In the genomic region with DNA sequence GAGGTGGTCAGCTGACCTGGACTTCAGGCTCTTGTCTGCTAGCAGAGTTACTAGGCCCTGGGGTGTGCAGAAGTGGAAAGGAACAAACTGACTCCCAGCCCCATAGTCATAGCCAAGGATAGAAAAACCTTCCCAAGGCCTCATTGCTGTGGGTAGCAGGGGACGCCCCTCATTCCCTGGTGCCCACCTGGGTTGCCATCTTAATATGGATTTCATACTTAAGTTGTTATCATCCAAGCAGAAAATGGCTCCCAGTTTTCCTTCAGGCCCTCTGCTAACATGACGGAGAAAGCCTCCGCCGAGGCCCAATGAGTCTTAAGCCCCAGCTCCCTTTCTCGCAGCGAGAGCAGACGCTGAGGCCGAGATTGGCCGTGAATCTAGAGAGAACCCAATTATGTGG, we compare ENCODE assay signal across 21 mouse cellular contexts.
DNase-seq lines count a peak whose midpoint lies in the region; ATAC-seq lines count a peak whose summit lies in the region.
"Had no signal": no experiment of that assay in that cellular context is flagged by ENCODE, and none has a peak within 500 bp of the region (broad histone marks: within the 10 kb centered on the region; RNA-seq: fewer than 3 reads in every experiment).

No protein-coding gene starts in this region.

- peaks cover 20% of the 10 kb centered on the region for H3K4me1 ChIP-seq in embryonic facial prominence, embryonic 14.5 days (ENCODE audit: control insufficient read depth, insufficient read depth, low read length)
- peaks cover 31% of the 10 kb centered on the region for H3K4me1 ChIP-seq in embryonic facial prominence, embryonic 10.5 days
- H3K4me1 ChIP-seq in midbrain, embryonic 11.5 days (ENCODE audit: control insufficient read depth, insufficient read depth, low read length): no peaks in the 10 kb centered on the region
- no peaks in the 10 kb centered on the region for H3K4me1 ChIP-seq in midbrain, embryonic 14.5 days (ENCODE audit: control insufficient read depth, insufficient read depth, low read length)
- H3K4me1 ChIP-seq in embryonic facial prominence, embryonic 15.5 days: peaks cover 16% of the 10 kb centered on the region
- H3K4me1 ChIP-seq: forebrain, embryonic 13.5 days had no signal

- H3K4me3 ChIP-seq in embryonic facial prominence, embryonic 14.5 days (ENCODE audit: low read depth, low read length): no peak overlapping the region
- H3K4me3 ChIP-seq in embryonic facial prominence, embryonic 10.5 days: no peak overlapping the region
- H3K4me3 ChIP-seq in midbrain, embryonic 11.5 days (ENCODE audit: low read depth, low read length): no peak overlapping the region
- no peak overlapping the region for H3K4me3 ChIP-seq in midbrain, embryonic 14.5 days (replicated peaks; ENCODE audit: low read depth, low read length)
- no peak overlapping the region for H3K4me3 ChIP-seq in embryonic facial prominence, embryonic 15.5 days (replicated peaks)
- H3K4me3 ChIP-seq: embryonic facial prominence, embryonic 12.5 days; forebrain, embryonic 13.5 days; forebrain, embryonic 15.5 days had no signal

- no peak overlapping the region for H3K9ac ChIP-seq in embryonic facial prominence, embryonic 14.5 days (ENCODE audit: low read depth, low read length)
- no peak overlapping the region for H3K9ac ChIP-seq in midbrain, embryonic 11.5 days (ENCODE audit: low read length)
- no peak overlapping the region for H3K9ac ChIP-seq in midbrain, embryonic 14.5 days (replicated peaks; ENCODE audit: low read length)
- H3K9ac ChIP-seq in embryonic facial prominence, embryonic 15.5 days: no peak overlapping the region
- H3K9ac ChIP-seq: embryonic facial prominence, embryonic 12.5 days; forebrain, embryonic 13.5 days; forebrain, embryonic 15.5 days; forebrain, postnatal 0 days had no signal

- 0 out of 2 replicates have a peak overlapping the region, but pooled peaks have one; percentile 28 for H3K27ac ChIP-seq in embryonic facial prominence, embryonic 14.5 days (replicated peaks; ENCODE audit: low read depth, low read length)
- H3K27ac ChIP-seq in embryonic facial prominence, embryonic 10.5 days (replicated peaks): no peak overlapping the region
- H3K27ac ChIP-seq in midbrain, embryonic 11.5 days (ENCODE audit: low read depth, low read length): no peak overlapping the region
- no peak overlapping the region for H3K27ac ChIP-seq in midbrain, embryonic 14.5 days (replicated peaks; ENCODE audit: low read depth, low read length)
- 0 out of 2 replicates have a peak overlapping the region, but pooled peaks have one; percentile 39 for H3K27ac ChIP-seq in embryonic facial prominence, embryonic 15.5 days (replicated peaks)
- H3K27ac ChIP-seq: forebrain, embryonic 13.5 days; forebrain, embryonic 15.5 days had no signal

- H3K36me3 ChIP-seq in embryonic facial prominence, embryonic 14.5 days (ENCODE audit: control insufficient read depth, insufficient read depth, low read length): no peaks in the 10 kb centered on the region
- no peaks in the 10 kb centered on the region for H3K36me3 ChIP-seq in embryonic facial prominence, embryonic 10.5 days (replicated peaks)
- no peaks in the 10 kb centered on the region for H3K36me3 ChIP-seq in midbrain, embryonic 11.5 days (ENCODE audit: control insufficient read depth, insufficient read depth, low read length)
- no peaks in the 10 kb centered on the region for H3K36me3 ChIP-seq in midbrain, embryonic 14.5 days (ENCODE audit: control insufficient read depth, insufficient read depth, low read length)
- no peaks in the 10 kb centered on the region for H3K36me3 ChIP-seq in embryonic facial prominence, embryonic 15.5 days
- H3K36me3 ChIP-seq: embryonic facial prominence, embryonic 12.5 days; forebrain, embryonic 15.5 days had no signal

- H3K9me3 ChIP-seq in embryonic facial prominence, embryonic 14.5 days (ENCODE audit: control insufficient read depth, low read length): no peaks in the 10 kb centered on the region
- H3K9me3 ChIP-seq in embryonic facial prominence, embryonic 10.5 days: no peaks in the 10 kb centered on the region
- no peaks in the 10 kb centered on the region for H3K9me3 ChIP-seq in midbrain, embryonic 11.5 days (ENCODE audit: control insufficient read depth, low read length)
- H3K9me3 ChIP-seq in midbrain, embryonic 14.5 days (ENCODE audit: control insufficient read depth, low read length): no peaks in the 10 kb centered on the region
- no peaks in the 10 kb centered on the region for H3K9me3 ChIP-seq in embryonic facial prominence, embryonic 15.5 days (replicated peaks)
- H3K9me3 ChIP-seq: embryonic facial prominence, embryonic 12.5 days; forebrain, embryonic 13.5 days; forebrain, embryonic 15.5 days had no signal

- H3K27me3 ChIP-seq in embryonic facial prominence, embryonic 14.5 days (replicated peaks; ENCODE audit: control insufficient read depth, insufficient read depth, low read length): no peaks in the 10 kb centered on the region
- H3K27me3 ChIP-seq in embryonic facial prominence, embryonic 10.5 days (replicated peaks; ENCODE audit: low read depth, poor library complexity, severe bottlenecking): no peaks in the 10 kb centered on the region
- H3K27me3 ChIP-seq in midbrain, embryonic 11.5 days (ENCODE audit: control insufficient read depth, insufficient read depth, low read length): no peaks in the 10 kb centered on the region
- no peaks in the 10 kb centered on the region for H3K27me3 ChIP-seq in midbrain, embryonic 14.5 days (ENCODE audit: control insufficient read depth, insufficient read depth, low read length)
- no peaks in the 10 kb centered on the region for H3K27me3 ChIP-seq in embryonic facial prominence, embryonic 15.5 days
- H3K27me3 ChIP-seq: embryonic facial prominence, embryonic 12.5 days; forebrain, embryonic 13.5 days; forebrain, embryonic 15.5 days had no signal

- no peak for ATAC-seq in embryonic facial prominence, embryonic 14.5 days (ENCODE audit: low read depth)
- ATAC-seq in midbrain, embryonic 11.5 days (ENCODE audit: low FRiP score): no peak
- no peak for ATAC-seq in midbrain, embryonic 14.5 days (ENCODE audit: low FRiP score, low TSS enrichment)
- ATAC-seq in embryonic facial prominence, embryonic 15.5 days (ENCODE audit: insufficient number of reproducible peaks, low FRiP score, low TSS enrichment, low read depth): no peak
- no peak for ATAC-seq in CD4-positive, CD25-positive, alpha-beta regulatory T cell, adult 4 months
- ATAC-seq: forebrain, embryonic 13.5 days; forebrain, embryonic 15.5 days; forebrain, postnatal 0 days had no signal

- H3K4me2 ChIP-seq in embryonic facial prominence, embryonic 14.5 days (ENCODE audit: low read depth, low read length): no peak overlapping the region
- H3K4me2 ChIP-seq in midbrain, embryonic 11.5 days: no peak overlapping the region
- H3K4me2 ChIP-seq in midbrain, embryonic 14.5 days (ENCODE audit: low read length): no peak overlapping the region
- no peak overlapping the region for H3K4me2 ChIP-seq in embryonic facial prominence, embryonic 15.5 days (replicated peaks)
- H3K4me2 ChIP-seq: embryonic facial prominence, embryonic 12.5 days; forebrain, embryonic 13.5 days; forebrain, embryonic 15.5 days had no signal

- 69% methylated on average over 9 of the region's 9 CpGs for WGBS in embryonic facial prominence, embryonic 14.5 days
- 92% methylated on average over 9 of the region's 9 CpGs for WGBS in embryonic facial prominence, embryonic 10.5 days
- WGBS in midbrain, embryonic 11.5 days: 88% methylated on average over 9 of the region's 9 CpGs
- WGBS in midbrain, embryonic 14.5 days: 81% methylated on average over 9 of the region's 9 CpGs
- WGBS in embryonic facial prominence, embryonic 15.5 days: 81% methylated on average over 9 of the region's 9 CpGs

- DNase-seq in embryonic facial prominence, embryonic 14.5 days (ENCODE audit: low spot score): no peak
- DNase-seq in embryonic facial prominence, embryonic 10.5 days (ENCODE audit: low spot score): no peak
- DNase-seq in midbrain, embryonic 11.5 days (ENCODE audit: low spot score, missing footprints): peak; percentile 73
- no peak for DNase-seq in midbrain, embryonic 14.5 days
- DNase-seq: adrenal gland, adult 2 months; adrenal gland, postnatal 10 days; adrenal gland, postnatal 25 days; B cell, adult 2 months; cerebellum, adult 11 months; cerebellum, adult 18-20 months; cerebellum, adult 8-10 months; cerebellum, adult 9-11 months; cerebellum, postnatal 14 days; cerebellum, postnatal 36 days; embryo, embryonic 11 days; forebrain, postnatal 0 days had no signal

Comparison
In these comparisons a context has a peak if more than half of its experiments do, and no peak if none do; other contexts are left out.
1. H3K27ac ChIP-seq: peak in embryonic facial prominence, embryonic 14.5 days (single experiment) and embryonic facial prominence, embryonic 15.5 days (single experiment); none in embryonic facial prominence, embryonic 10.5 days (single experiment), midbrain, embryonic 11.5 days (single experiment) and midbrain, embryonic 14.5 days (single experiment).